Mouse (Mus musculus): ENCODE results near the gene Ppib. TPM values are rescaled to one million over a fixed set of nuclear protein-coding genes. Genes with fewer than 3 reads are reported as not detected.

Ppib gene
- 211 TPM for polyA plus RNA-seq (2017; shearing (Covaris generic))

GRCm38 (mm10) chr9:66059583-66060307 is at the start of gene Ppib:
Gene Ppib (plus strand): TSS chr9:66060222.

DNA sequence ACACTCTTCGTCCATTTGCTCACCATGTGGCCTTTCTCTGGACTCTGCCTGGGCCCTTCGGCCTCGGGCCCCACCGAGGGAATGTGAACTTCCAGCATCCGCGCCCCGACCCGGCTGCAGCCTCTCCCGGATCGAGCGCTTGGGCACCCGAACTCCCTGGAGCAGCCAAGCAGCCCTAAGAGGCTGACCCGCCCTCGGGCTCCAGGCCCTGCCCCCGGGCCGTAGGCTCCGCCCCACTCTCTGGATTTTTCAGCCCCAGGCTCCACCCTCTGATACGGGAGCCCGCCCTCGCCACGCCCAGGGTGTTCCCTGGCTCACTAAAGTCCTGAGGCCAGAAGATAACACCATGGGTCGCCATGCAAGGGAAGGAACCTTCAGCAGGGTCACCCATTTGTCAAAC is 9.6 kb downstream of the Ppib start, which contains the start of gene Snx22:
Gene Snx22 (minus strand): TSS at position 137 of the 400 bp plus-strand sequence.

Other genes with a start within 250 kb of the Ppib start
- 6.3 TPM for gene Zfp609, start 232.7 kb upstream of the Ppib start, polyA plus RNA-seq (2017; shearing (Covaris generic))
- gene Pclaf, start 170.0 kb upstream of the Ppib start, polyA plus RNA-seq (2017; shearing (Covaris generic)), result 1.4 TPM
- gene Trip4, start 151.4 kb upstream of the Ppib start, polyA plus RNA-seq (2017; shearing (Covaris generic)), result 24.9 TPM
- 28.4 TPM for gene Csnk1g1, start 151.3 kb upstream of the Ppib start, polyA plus RNA-seq (2017; shearing (Covaris generic))
- gene Snx22, start 9.5 kb downstream of the Ppib start, polyA plus RNA-seq (2017; shearing (Covaris generic)), result 0.27 TPM
- gene Snx1, start 66.4 kb downstream of the Ppib start, polyA plus RNA-seq (2017; shearing (Covaris generic)), result 111 TPM
- gene Ciao2a, start 66.4 kb downstream of the Ppib start, polyA plus RNA-seq (2017; shearing (Covaris generic)), result 65.8 TPM
- gene Dapk2, start 98.0 kb downstream of the Ppib start, polyA plus RNA-seq (2017; shearing (Covaris generic)), result 2.1 TPM

Data from effector memory CD4-positive, alpha-beta T cell, adult 5 months (primary cell).